Mouse (Mus musculus) kidney, postnatal 0 days (tissue): ENCODE measurements at regions not wholly inside any gene's neighbourhood (a gene's known extent, or its start where the extent isn't known, plus 50 kb on each side); places are given as distances from the start of the nearest gene placed in this dataset.

Experiments used
- ATAC-seq: fragments of 200-750 bp; cut with Nextera tagmentation; replicated peaks from 2 replicates; pipeline ENCODE4 v1.8.0; 2017; ENCODE audit warnings: low read depth, moderate number of reproducible peaks, moderate TSS enrichment, moderate library complexity; ENCODE audit not compliant: low FRiP score
- DNase-seq: peaks from one replicate; pipeline ENCODE4 v3.0.0-alpha.2; 2016; ENCODE audit warnings: low spot score
- H3K27ac ChIP-seq: fragments of 300-500 bp; sonication (generic); 2 replicates; pipeline ENCODE4 v1.5.1; 2014; ENCODE audit warnings: mild to moderate bottlenecking
- H3K27me3 ChIP-seq: fragments of 300-500 bp; sonication (generic); 2 replicates; pipeline ENCODE4 v1.6.1; 2014; ENCODE audit warnings: low read length, mixed read lengths; ENCODE audit not compliant: insufficient read depth
- H3K36me3 ChIP-seq: fragments of 300-500 bp; sonication (generic); 2 replicates; pipeline ENCODE4 v1.6.1; 2014; ENCODE audit warnings: low read length, mixed read lengths; ENCODE audit not compliant: insufficient read depth
- H3K4me1 ChIP-seq: fragments of 300-500 bp; sonication (generic); replicated peaks from 2 replicates; pipeline ENCODE4 v1.6.1; 2014; ENCODE audit warnings: antibody characterized with exemption, low read length, mixed read lengths; ENCODE audit not compliant: insufficient read depth
- H3K4me2 ChIP-seq: fragments of 300-500 bp; sonication (generic); 2 replicates; pipeline ENCODE4 v1.6.1; 2014; ENCODE audit warnings: mild to moderate bottlenecking, low read length, moderate library complexity, mixed read lengths
- H3K4me3 ChIP-seq: fragments of 300-500 bp; sonication (generic); replicated peaks from 2 replicates; pipeline ENCODE4 v1.5.1; 2014; ENCODE audit warnings: low read depth, low read length
- H3K9ac ChIP-seq: fragments of 300-500 bp; sonication (generic); 2 replicates; pipeline ENCODE4 v1.6.1; 2014; ENCODE audit warnings: low read depth, low read length
- H3K9me3 ChIP-seq: fragments of 300-500 bp; sonication (generic); replicated peaks from 2 replicates; pipeline ENCODE4 v1.6.1; 2016; ENCODE audit warnings: low read length, inconsistent platforms, mixed read lengths
- CTCF ChIP-seq: IDR thresholded peaks from 2 replicates; pipeline ENCODE4 v1.5.1; 2016; ENCODE audit warnings: antibody characterized with exemption, low read depth, mild to moderate bottlenecking, moderate library complexity
- WGBS: fragments of 180-500 bp; shearing (Covaris S2); extraction: QIAGEN DNeasy Blood & Tissue Kit; methylation state at CpG from one replicate; pipeline ENCODE4 v1.1.7; 2014; 5-methylcytosine and 5-hydroxymethylcytosine counted together

- TF ChIP-seq CTCF: no peak
- no peak overlapping the region for H3K9ac ChIP-seq
- H3K4me3 ChIP-seq: no peak overlapping the region
- WGBS: 93% methylated on average over 2 of the region's 2 CpGs
- H3K36me3 ChIP-seq: no peaks in the 10 kb centered on the region
- no peaks in the 10 kb centered on the region for H3K27me3 ChIP-seq
- no peak overlapping the region for H3K27ac ChIP-seq
- ATAC-seq (no peak), DNase-seq (no peak)
- H3K9me3 ChIP-seq: no peaks in the 10 kb centered on the region
- H3K4me2 ChIP-seq: no peak overlapping the region
- H3K4me1 ChIP-seq: no peaks in the 10 kb centered on the region
Measured at GRCm38 (mm10) chr4:84805431-84805830, 78.7 kb upstream of the Cntln start.

GRCm38 (mm10) chr4:84793156-84793919 lies 90.8 kb upstream of the Cntln start:
- TF ChIP-seq CTCF: no peak
- no peak for DNase-seq

GRCm38 (mm10) chr4:84786583-84786982 lies 97.5 kb upstream of the Cntln start:
- TF ChIP-seq CTCF: no peak
- no peak overlapping the region for H3K4me2 ChIP-seq
- no peaks in the 10 kb centered on the region for H3K27me3 ChIP-seq
- WGBS: 56% methylated on average over 6 of the region's 6 CpGs
- no peaks in the 10 kb centered on the region for H3K4me1 ChIP-seq
- H3K36me3 ChIP-seq: no peaks in the 10 kb centered on the region
- DNase-seq (no peak), ATAC-seq (no peak)
- H3K4me3 ChIP-seq: no peak overlapping the region
- no peaks in the 10 kb centered on the region for H3K9me3 ChIP-seq
- no peak overlapping the region for H3K27ac ChIP-seq
- no peak overlapping the region for H3K9ac ChIP-seq

More at GRCm38 (mm10) chr4:84793156-84793919, 90.8 kb upstream of the Cntln start:
- Histone ChIP-seq H3K4me2 (no peak overlapping the region), H3K9ac (no peak overlapping the region), H3K27ac (no peak overlapping the region), H3K4me1 (no peaks in the 10 kb centered on the region), H3K9me3 (no peaks in the 10 kb centered on the region), H3K4me3 (no peak overlapping the region), H3K27me3 (no peaks in the 10 kb centered on the region), H3K36me3 (no peaks in the 10 kb centered on the region)
- 66% methylated on average over 10 of the region's 10 CpGs for WGBS
- ATAC-seq: no peak

DNA sequence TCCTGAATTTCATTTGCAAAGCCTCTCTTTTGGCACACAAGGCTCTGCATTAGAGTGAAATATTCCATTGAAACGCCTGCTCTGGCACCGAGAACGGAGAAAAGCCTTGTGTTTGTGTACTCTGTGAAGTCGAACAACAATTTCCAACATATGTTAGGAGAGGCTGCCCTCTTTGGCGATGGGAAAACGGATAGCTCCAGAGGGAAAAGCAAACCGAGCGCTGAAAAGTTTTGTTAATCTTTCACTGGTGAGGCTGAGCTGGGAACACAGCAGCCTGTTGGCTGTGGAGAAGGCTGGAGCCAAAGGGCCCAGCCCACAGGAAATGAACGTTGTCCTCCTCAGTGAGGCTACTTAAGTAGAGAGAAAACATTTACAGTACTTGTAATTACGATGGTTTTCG lies 93.1 kb upstream of the Bnc2 start:
- Histone ChIP-seq H3K4me3 (no peak overlapping the region), H3K27me3 (no peaks in the 10 kb centered on the region), H3K27ac (no peak overlapping the region), H3K4me1 (no peaks in the 10 kb centered on the region), H3K36me3 (no peaks in the 10 kb centered on the region), H3K9me3 (no peaks in the 10 kb centered on the region), H3K4me2 (peak overlapping the region; percentile 37), H3K9ac (no peak overlapping the region)
- peak; percentile 76 for DNase-seq
- peak; percentile 33; the same call in 1 of the 2 replicates for TF ChIP-seq CTCF
- peak; percentile 54; the same call in 1 of the 2 replicates for ATAC-seq
- WGBS: 11% methylated on average over 11 of the region's 11 CpGs

DNA sequence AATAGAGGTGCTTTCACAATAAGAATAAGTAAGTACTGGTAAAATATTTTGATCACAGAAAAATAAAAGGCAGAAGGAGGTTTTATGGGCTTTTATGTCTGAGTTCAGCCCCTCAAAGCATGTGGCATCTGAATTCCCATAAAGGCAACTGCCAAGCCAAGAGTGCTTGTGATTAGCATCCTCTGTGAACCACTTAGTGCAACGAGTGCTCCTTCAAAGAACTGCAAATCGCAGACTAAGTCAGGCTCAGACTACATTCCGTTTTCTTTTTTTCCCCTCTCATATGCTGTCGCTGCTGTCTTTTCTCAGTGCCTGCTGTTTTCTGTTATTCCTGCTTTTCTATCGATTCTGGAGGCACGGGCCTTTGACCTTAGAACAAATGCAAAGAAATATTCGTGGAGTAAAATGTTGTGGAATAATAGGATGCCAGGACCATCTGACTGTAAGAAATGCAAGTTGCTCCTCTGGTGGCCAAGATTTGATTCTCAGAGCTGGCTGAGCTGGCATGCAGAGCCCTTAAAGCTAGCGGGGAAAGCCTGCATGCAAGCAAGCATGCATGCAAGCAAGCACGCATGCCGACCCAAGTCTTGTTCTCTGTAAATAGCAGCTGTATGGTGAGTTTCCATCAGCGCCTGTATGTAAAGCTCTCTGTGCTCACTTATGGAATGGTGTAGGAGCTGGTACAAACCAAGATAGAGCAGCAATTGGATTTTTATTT lies 91.8 kb upstream of the Bnc2 start:
- H3K27ac ChIP-seq: no peak overlapping the region
- no peaks in the 10 kb centered on the region for H3K9me3 ChIP-seq
- H3K4me2 ChIP-seq: no peak overlapping the region
- ATAC-seq (no peak), DNase-seq (no peak)
- TF ChIP-seq CTCF: no peak
- H3K36me3 ChIP-seq: no peaks in the 10 kb centered on the region
- no peak overlapping the region for H3K4me3 ChIP-seq
- H3K27me3 ChIP-seq: no peaks in the 10 kb centered on the region
- no peaks in the 10 kb centered on the region for H3K4me1 ChIP-seq
- no peak overlapping the region for H3K9ac ChIP-seq
- WGBS: 71% methylated on average over 11 of the region's 11 CpGs

- H3K36me3 ChIP-seq: no peaks in the 10 kb centered on the region
- no peak overlapping the region for H3K9ac ChIP-seq
- 89% methylated on average over 5 of the region's 5 CpGs for WGBS
- no peak for TF ChIP-seq CTCF
- no peak overlapping the region for H3K4me2 ChIP-seq
- DNase-seq (no peak), ATAC-seq (no peak)
- H3K9me3 ChIP-seq: no peaks in the 10 kb centered on the region
- H3K27ac ChIP-seq: no peak overlapping the region
- no peaks in the 10 kb centered on the region for H3K4me1 ChIP-seq
- no peak overlapping the region for H3K4me3 ChIP-seq
- no peaks in the 10 kb centered on the region for H3K27me3 ChIP-seq
Measured at GRCm38 (mm10) chr4:84757172-84757571, 82.1 kb upstream of the Bnc2 start.
